Mouse (Mus musculus): ENCODE measurements at regions not wholly inside any gene's neighbourhood (a gene's known extent, or its start where the extent isn't known, plus 50 kb on each side); places are given as distances from the start of the nearest gene placed in this dataset.

- no peak for TF ChIP-seq CTCF (IDR thresholded peaks at IDR 0.05; ENCODE audit: insufficient read depth, low read depth, low read length)
- no peak for TF ChIP-seq POLR2A (IDR thresholded peaks at IDR 0.05; ENCODE audit: insufficient read depth, low read depth, low read length)
Measured at GRCm38 (mm10) chr2:51788896-51789295, 146.1 kb downstream of the Rbm43 start.

Measured in olfactory bulb, adult 2 months (tissue).